9 mouse cellular contexts compared by ENCODE assay signal in genomic region chr7:127090154-127091113, GRCm38 (mm10). TPM values are rescaled to one million over a fixed set of nuclear protein-coding genes. Genes with fewer than 3 reads are reported as not detected.
A peak's percentile ranks its signal among the peaks of the same experiment; 100 is the strongest.
DNase-seq lines count a peak whose midpoint lies in the region; ATAC-seq and TF ChIP-seq lines count a peak whose summit lies in the region.
"Had no signal": no experiment of that assay in that cellular context is flagged by ENCODE, and none has a peak within 500 bp of the region (broad histone marks: within the 10 kb centered on the region; RNA-seq: fewer than 3 reads in every experiment).

No protein-coding gene starts in this region.

- H3K9ac ChIP-seq in lung, embryonic 14.5 days: no peak overlapping the region
- H3K9ac ChIP-seq in MEL (ENCODE audit: control insufficient read depth, low read depth, low read length, poor library complexity, severe bottlenecking): peak overlapping the region; percentile 85

- no peak for DNase-seq in lung, embryonic 14.5 days
- no peak for DNase-seq in lung, postnatal 4 days
- peak; percentile 65 for DNase-seq in MEL (ENCODE audit: low read depth, low spot score)
- peak; percentile 63 for DNase-seq in naive thymus-derived CD4-positive, alpha-beta T cell, adult 2 months (ENCODE audit: low read depth)
- no peak for DNase-seq in adrenal gland, postnatal 36 days
- no peak for DNase-seq in urinary bladder, postnatal 10 days (ENCODE audit: low spot score)

- no peaks in the 10 kb centered on the region for H3K4me1 ChIP-seq in lung, embryonic 14.5 days (ENCODE audit: insufficient read depth)
- H3K4me1 ChIP-seq in MEL (ENCODE audit: control insufficient read depth in 1 of 2, insufficient read depth in 2 of 2, low read length in 2 of 2): peaks cover 0 to 23% of the 10 kb centered on the region in 2 experiments; a peak in 2 of 4 replicates

- no peak for TF ChIP-seq CTCF in lung, embryonic 14.5 days (IDR thresholded peaks at IDR 0.05; ENCODE audit: low read depth)
- no peak for TF ChIP-seq CTCF in MEL (IDR thresholded peaks at IDR 0.05 in 2 of 3, conservative IDR thresholded peaks at IDR 0.05 in 1 of 3; ENCODE audit: control insufficient read depth in 1 of 3, insufficient read depth in 1 of 3, low read depth in 2 of 3, low read length in 3 of 3, poor library complexity in 1 of 3, severe bottlenecking in 1 of 3)

- WGBS in lung, embryonic 14.5 days: 80% methylated on average over 20 of the region's 20 CpGs

- no peaks in the 10 kb centered on the region for H3K36me3 ChIP-seq in lung, embryonic 14.5 days (ENCODE audit: insufficient read depth)
- H3K36me3 ChIP-seq in MEL (ENCODE audit: control insufficient read depth in 1 of 2, insufficient read depth in 2 of 2, low read length in 2 of 2): peaks cover 0 to 26% of the 10 kb centered on the region in 2 experiments; a peak in 2 of 4 replicates

- no peaks in the 10 kb centered on the region for H3K9me3 ChIP-seq in lung, embryonic 14.5 days (ENCODE audit: low read depth, low read length)
- H3K9me3 ChIP-seq in MEL (replicated peaks; ENCODE audit: insufficient read depth, low read length): no peaks in the 10 kb centered on the region

- no peak for TF ChIP-seq EP300 in MEL (IDR thresholded peaks at IDR 0.05; ENCODE audit: low read depth in 1 of 2, low read length in 2 of 2)

- ATAC-seq in lung, embryonic 14.5 days (ENCODE audit: insufficient read depth): no peak
- ATAC-seq in inflammation-experienced regulatory T-cells, adult 6 months: peak; percentile 3

- H3K27ac ChIP-seq in lung, embryonic 14.5 days (ENCODE audit: low read depth): no peak overlapping the region; the same call in 1 of the 2 replicates
- peak overlapping the region; percentile 100 for H3K27ac ChIP-seq in MEL (ENCODE audit: control insufficient read depth, low read depth, low read length)

- TF ChIP-seq POLR2A in MEL (IDR thresholded peaks at IDR 0.05; ENCODE audit: control insufficient read depth in 1 of 2, insufficient read depth in 1 of 2, low read depth in 1 of 2, low read length in 2 of 2, poor library complexity in 1 of 2): peak in 1 of 2 experiments; percentile 52; a peak in 2 of 4 replicates

- no peaks in the 10 kb centered on the region for H3K27me3 ChIP-seq in lung, embryonic 14.5 days (ENCODE audit: insufficient read depth, low read length)
- H3K27me3 ChIP-seq in MEL (ENCODE audit: control insufficient read depth in 1 of 2, insufficient read depth in 2 of 2, low read length in 2 of 2): no peaks in the 10 kb centered on the region

- peak overlapping the region; percentile 52; the same call in 1 of the 2 replicates for H3K4me2 ChIP-seq in lung, embryonic 14.5 days

- TF ChIP-seq RAD21 in MEL (IDR thresholded peaks at IDR 0.05; ENCODE audit: low read depth, low read length): no peak

- H3K4me3 ChIP-seq in lung, embryonic 14.5 days (ENCODE audit: low read depth, low read length): no peak overlapping the region
- peak overlapping the region; percentile 32 to 71 for H3K4me3 ChIP-seq in MEL (ENCODE audit: control insufficient read depth in 1 of 2, insufficient read depth in 1 of 2, low read depth in 2 of 2, low read length in 2 of 2)

- peaks cover 52% of the 10 kb centered on the region for H3K79me2 ChIP-seq in MEL (ENCODE audit: control insufficient read depth, insufficient read depth, low read length, poor library complexity)

TF ChIP-seq in MEL, 35 proteins besides CTCF, POLR2A, EP300 and RAD21:
- TF ChIP-seq POLR2AphosphoS2 (IDR thresholded peaks at IDR 0.05; ENCODE audit: low read length) (no peak), MEF2A (IDR thresholded peaks at IDR 0.05; ENCODE audit: extremely low read depth, insufficient replicate concordance, low read depth, low read length, poor library complexity, severe bottlenecking) (no peak), POLR2AphosphoS5 (IDR thresholded peaks at IDR 0.05; ENCODE audit: borderline replicate concordance, low read depth, low read length) (0 out of 2 replicates have a peak, but pooled peaks have one; percentile 53), UBTF (IDR thresholded peaks at IDR 0.05; ENCODE audit: borderline replicate concordance, insufficient read depth, low read depth, low read length) (no peak), MAZ (IDR thresholded peaks at IDR 0.05; ENCODE audit: low read depth, low read length) (no peak)

RNA-seq across cellular contexts. Expression of gene AI467606, which starts 0.7 kb away (rescaled TPM):
- polyA plus RNA-seq in lung, embryonic 14.5 days (2014; fragmentation: Nextera tagmentation; extraction: Ambion mirVana): 6.3 and 6.5 TPM in 2 replicates
- total RNA-seq in MEL (2012; rRNA removed): 51.1 and 54.9 TPM in 2 replicates
- 100 to 1,000 TPM in 1 of 2 experiments, 10 to 100 TPM in 1; 79.4 to 101 TPM for polyA plus RNA-seq in MEL (2012; ENCODE audit: insufficient read depth in 1 of 2, insufficient read length in 2 of 2, low read depth in 1 of 2, low replicate concordance in 2 of 2, missing spikeins in 1 of 2)
- polyA plus RNA-seq in inflammation-experienced regulatory T-cells, adult 6 months (2017; shearing (Covaris generic)): 100 to 1,000 TPM; 248 to 287 (median 263) TPM
- total RNA-seq in adrenal gland, postnatal 36 days (2021): 1 to 10 TPM in 1 of 2 experiments, under 1 TPM in 1; 0.89 to 1.1 TPM

RNA-seq across cellular contexts. Expression of gene Zg16, which starts 3.3 kb away (rescaled TPM):
- polyA plus RNA-seq in lung, embryonic 14.5 days (2014; fragmentation: Nextera tagmentation; extraction: Ambion mirVana): not detected in 2 replicates
- total RNA-seq in MEL (2012; rRNA removed): 57.1 and 89.3 TPM in 2 replicates
- polyA plus RNA-seq in MEL (2012; ENCODE audit: insufficient read depth in 1 of 2, insufficient read length in 2 of 2, low read depth in 1 of 2, low replicate concordance in 2 of 2, missing spikeins in 1 of 2): 10 to 100 TPM in 1 of 2 experiments, not detected in 1; 50.4 TPM
- polyA plus RNA-seq in inflammation-experienced regulatory T-cells, adult 6 months (2017; shearing (Covaris generic)): 1 to 10 TPM in 1 of 3 experiments, not detected in 2; 1.6 TPM
- not detected for total RNA-seq in adrenal gland, postnatal 36 days (2021)
- total RNA-seq: layer of hippocampus, postnatal 14 days had no signal
- polyA plus RNA-seq: midbrain, postnatal 0 days had no signal

RNA-seq across cellular contexts. Expression of gene Qprt, which starts 31.6 kb away (rescaled TPM):
- polyA plus RNA-seq in lung, embryonic 14.5 days (2014; fragmentation: Nextera tagmentation; extraction: Ambion mirVana): 0.22 and 0.47 TPM in 2 replicates
- 2.5 and 2.7 TPM in 2 replicates for total RNA-seq in MEL (2012; rRNA removed)
- 1 to 10 TPM in 1 of 2 experiments, not detected in 1; 3.7 TPM for polyA plus RNA-seq in MEL (2012; ENCODE audit: insufficient read depth in 1 of 2, insufficient read length in 2 of 2, low read depth in 1 of 2, low replicate concordance in 2 of 2, missing spikeins in 1 of 2)
- polyA plus RNA-seq in inflammation-experienced regulatory T-cells, adult 6 months (2017; shearing (Covaris generic)): 10 to 100 TPM in 2 of 3 experiments, 1 to 10 TPM in 1; 7.8 to 15.5 (median 15.0) TPM
- total RNA-seq in adrenal gland, postnatal 36 days (2021): under 1 TPM; 0.26 to 0.40 TPM

RNA-seq across cellular contexts. Expression of gene Spn, which starts 47.2 kb away (rescaled TPM):
- 0.20 TPM in 1 of 2 replicates, not detected in the other for polyA plus RNA-seq in lung, embryonic 14.5 days (2014; fragmentation: Nextera tagmentation; extraction: Ambion mirVana)
- total RNA-seq in MEL (2012; rRNA removed): 169 and 182 TPM in 2 replicates
- polyA plus RNA-seq in MEL (2012; ENCODE audit: insufficient read depth in 1 of 2, insufficient read length in 2 of 2, low read depth in 1 of 2, low replicate concordance in 2 of 2, missing spikeins in 1 of 2): 100 to 1,000 TPM; 135 to 184 TPM
- polyA plus RNA-seq in inflammation-experienced regulatory T-cells, adult 6 months (2017; shearing (Covaris generic)): 100 to 1,000 TPM; 105 to 226 (median 130) TPM
- total RNA-seq in adrenal gland, postnatal 36 days (2021): 1 to 10 TPM in 1 of 2 experiments, under 1 TPM in 1; 0.70 to 1.3 TPM
- polyA plus RNA-seq: midbrain, postnatal 0 days had no signal

RNA-seq across cellular contexts. Expression of gene Kif22, which starts 48.2 kb away (rescaled TPM):
- polyA plus RNA-seq in lung, embryonic 14.5 days (2014; fragmentation: Nextera tagmentation; extraction: Ambion mirVana): 168 and 180 TPM in 2 replicates
- total RNA-seq in MEL (2012; rRNA removed): 57.7 and 75.7 TPM in 2 replicates
- polyA plus RNA-seq in MEL (2012; ENCODE audit: insufficient read depth in 1 of 2, insufficient read length in 2 of 2, low read depth in 1 of 2, low replicate concordance in 2 of 2, missing spikeins in 1 of 2): 100 to 1,000 TPM; 119 to 298 TPM
- polyA plus RNA-seq in inflammation-experienced regulatory T-cells, adult 6 months (2017; shearing (Covaris generic)): 10 to 100 TPM; 11.7 to 94.2 (median 13.8) TPM
- total RNA-seq in adrenal gland, postnatal 36 days (2021): 1 to 10 TPM; 5.7 to 6.8 TPM

Comparison
In these comparisons a context has a peak if more than half of its experiments do, and no peak if none do; other contexts are left out.
1. DNase-seq: peak in MEL (single experiment) and naive thymus-derived CD4-positive, alpha-beta T cell, adult 2 months (single experiment); none in lung, embryonic 14.5 days (single experiment), lung, postnatal 4 days (0 of 2), adrenal gland, postnatal 36 days (0 of 2) and urinary bladder, postnatal 10 days (single experiment).
2. RNA of gene AI467606, which starts 0.7 kb away (polyA plus RNA-seq): 248 to 287 TPM in inflammation-experienced regulatory T-cells, adult 6 months and 79.4 to 101 TPM in MEL; 6.3 to 6.5 TPM in lung, embryonic 14.5 days; every median in the first group is over 10 times any median in the second.
3. RNA of gene Zg16, which starts 3.3 kb away (polyA plus RNA-seq): 50.4 TPM in MEL; not detected in lung, embryonic 14.5 days and 1.6 TPM in inflammation-experienced regulatory T-cells, adult 6 months; every median in the first group is over 10 times any median in the second.